Mouse (Mus musculus) liver, embryonic 12.5 days (tissue): ENCODE results near the gene Smim4. TPM values are rescaled to one million over a fixed set of nuclear protein-coding genes. Genes with fewer than 3 reads are reported as not detected.

Source experiments
- ATAC-seq: fragments of 200-750 bp; cut with Nextera tagmentation; 2 replicates; pipeline ENCODE4 v1.8.0; 2017; ENCODE audit warnings: moderate number of reproducible peaks, mild to moderate bottlenecking, moderate library complexity
- H3K27ac ChIP-seq: fragments of 300-500 bp; sonication (generic); 2 replicates; pipeline ENCODE4 v1.5.1; 2016; ENCODE audit warnings: mild to moderate bottlenecking
- H3K27me3 ChIP-seq: fragments of 300-500 bp; sonication (generic); replicated peaks from 2 replicates; pipeline ENCODE4 v1.6.1; 2016; ENCODE audit warnings: mild to moderate bottlenecking, moderate library complexity
- H3K36me3 ChIP-seq: fragments of 300-500 bp; sonication (generic); 2 replicates; pipeline ENCODE4 v1.6.1; 2016; ENCODE audit warnings: mild to moderate bottlenecking, moderate library complexity
- H3K4me1 ChIP-seq: fragments of 300-500 bp; sonication (generic); 2 replicates; pipeline ENCODE4 v1.6.1; 2016
- H3K4me2 ChIP-seq: fragments of 300-500 bp; sonication (generic); 2 replicates; pipeline ENCODE4 v1.6.1; 2016; ENCODE audit warnings: mild to moderate bottlenecking, moderate library complexity
- H3K4me3 ChIP-seq: fragments of 300-500 bp; sonication (generic); 2 replicates; pipeline ENCODE4 v1.5.1; 2016; ENCODE audit warnings: mild to moderate bottlenecking, moderate library complexity
- H3K9ac ChIP-seq: fragments of 300-500 bp; sonication (generic); 2 replicates; pipeline ENCODE4 v1.6.1; 2016; ENCODE audit warnings: mild to moderate bottlenecking, moderate library complexity
- H3K9me3 ChIP-seq: fragments of 300-500 bp; sonication (generic); replicated peaks from 2 replicates; pipeline ENCODE4 v1.6.1; 2016; ENCODE audit warnings: mild to moderate bottlenecking, moderate library complexity
- WGBS: fragments of 180-500 bp; shearing (Covaris S2); methylation state at CpG from one replicate; pipeline ENCODE4 v1.1.7; 2016; ENCODE audit not compliant: insufficient replicate concordance; 5-methylcytosine and 5-hydroxymethylcytosine counted together
- polyA plus RNA-seq: library from polyadenylated mRNA; unstranded; fragments of >200 nt; fragmentation: Nextera tagmentation; extraction: Ambion mirVana; gene quantifications from 2 replicates; pipeline ENCODE4 v1.2.1, GENCODE M21; 2016

Gene Smim4
- polyA plus RNA-seq, 1 experiment from 2014 or later: 95.4 TPM

DNA sequence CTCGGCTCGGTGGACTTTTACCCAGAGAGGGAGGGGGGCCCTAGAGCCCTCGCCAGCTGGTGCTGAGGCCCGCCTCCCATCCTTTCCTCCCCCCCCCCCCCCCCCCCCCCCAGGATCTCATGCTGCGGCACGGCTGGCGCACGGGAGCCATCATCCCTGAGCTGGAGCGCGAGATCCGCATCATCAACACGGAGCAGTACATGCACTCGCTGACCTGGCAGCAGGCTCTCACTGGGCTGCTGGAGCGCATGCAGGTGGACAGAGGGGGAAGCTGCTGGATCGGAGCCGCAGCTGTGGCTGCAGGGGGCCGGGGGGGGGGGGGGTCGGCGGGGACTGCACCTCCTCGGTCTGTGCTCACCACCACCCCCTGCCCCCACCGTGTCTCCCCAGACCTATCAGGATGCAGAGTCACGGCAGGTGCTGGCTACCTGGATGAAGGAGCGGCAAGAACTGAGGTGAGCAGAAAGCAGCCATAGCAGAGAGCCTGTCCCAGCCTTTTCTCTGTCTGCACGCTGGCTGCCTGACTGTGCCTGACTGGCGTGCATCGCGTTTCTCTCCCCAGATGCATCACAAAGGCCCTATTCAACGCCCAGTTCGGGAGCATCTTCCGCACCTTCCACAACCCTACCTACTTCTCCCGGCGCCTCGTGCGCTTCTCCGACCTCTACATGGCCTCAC, 9.6 kb upstream of the Smim4 start:
- Histone ChIP-seq H3K4me1 (peaks cover 5% of the 10 kb centered on the region), H3K27me3 (no peaks in the 10 kb centered on the region), H3K4me3 (no peak overlapping the region), H3K9me3 (peaks cover 8% of the 10 kb centered on the region; the same call in 1 of the 2 replicates), H3K4me2 (no peak overlapping the region), H3K27ac (no peak overlapping the region), H3K9ac (no peak overlapping the region), H3K36me3 (peaks cover 99% of the 10 kb centered on the region)
- ATAC-seq: no peak
- WGBS: 83% methylated on average over 24 of the region's 35 CpGs

DNA sequence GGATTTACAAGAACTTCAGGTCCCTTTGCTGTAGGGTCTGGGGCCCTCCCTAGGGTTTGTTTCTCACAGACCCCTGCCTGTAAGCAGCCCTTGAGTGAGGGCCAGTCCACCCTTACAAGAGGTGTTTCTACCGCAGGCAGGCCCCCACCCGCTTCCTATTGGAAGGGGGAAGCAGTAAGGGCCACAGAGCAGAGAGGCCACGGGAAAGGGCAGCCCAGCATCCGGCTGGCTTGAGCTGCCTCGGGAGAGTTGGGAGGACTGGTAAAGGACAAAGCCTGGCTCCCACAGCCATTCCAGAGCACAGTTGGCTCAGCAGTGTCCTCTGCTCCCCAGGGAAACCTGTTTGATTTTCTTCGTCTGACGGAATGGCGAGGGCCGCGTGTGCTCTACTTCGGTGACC, 9.0 kb upstream of the Smim4 start:
- Histone ChIP-seq H3K4me2 (no peak overlapping the region), H3K27me3 (no peaks in the 10 kb centered on the region), H3K4me1 (peaks cover 11% of the 10 kb centered on the region), H3K27ac (no peak overlapping the region), H3K36me3 (peaks cover 98% of the 10 kb centered on the region), H3K4me3 (no peak overlapping the region), H3K9me3 (peaks cover 8% of the 10 kb centered on the region; the same call in 1 of the 2 replicates), H3K9ac (no peak overlapping the region)
- ATAC-seq: no peak
- 74% methylated on average over 11 of the region's 11 CpGs for WGBS

DNA sequence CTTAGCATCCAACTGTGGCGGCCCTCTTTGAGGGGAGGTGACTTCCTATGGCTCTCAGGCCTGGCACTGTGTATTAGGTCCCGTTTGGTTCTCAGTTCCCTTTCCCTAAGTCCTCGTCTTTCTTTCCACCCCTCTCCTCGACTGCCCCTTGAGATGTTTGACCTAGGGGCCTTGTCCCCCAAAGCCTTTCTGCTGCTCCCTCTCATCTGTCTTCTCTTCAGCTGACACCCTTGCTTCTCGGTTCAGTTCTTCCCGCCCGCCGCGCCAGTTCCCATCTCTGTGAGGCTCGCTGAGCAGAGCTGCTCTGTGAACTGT, 8.5 kb upstream of the Smim4 start:
- peaks cover 17% of the 10 kb centered on the region for H3K4me1 ChIP-seq
- H3K4me2 ChIP-seq: no peak overlapping the region
- H3K27ac ChIP-seq: no peak overlapping the region
- H3K9me3 ChIP-seq: peaks cover 4% of the 10 kb centered on the region; the same call in 1 of the 2 replicates
- ATAC-seq: no peak
- no peak overlapping the region for H3K9ac ChIP-seq
- 77% methylated on average over 10 of the region's 10 CpGs for WGBS
- peaks cover 93% of the 10 kb centered on the region for H3K36me3 ChIP-seq
- no peak overlapping the region for H3K4me3 ChIP-seq
- no peaks in the 10 kb centered on the region for H3K27me3 ChIP-seq

- Histone ChIP-seq H3K4me2 (no peak overlapping the region), H3K4me1 (peaks cover 22% of the 10 kb centered on the region), H3K9me3 (no peaks in the 10 kb centered on the region), H3K4me3 (no peak overlapping the region), H3K36me3 (peaks cover 87% of the 10 kb centered on the region), H3K27ac (no peak overlapping the region), H3K9ac (no peak overlapping the region), H3K27me3 (no peaks in the 10 kb centered on the region)
- no peak for ATAC-seq
- 84% methylated on average over 26 of the region's 26 CpGs for WGBS
These were observed 7.9 kb upstream of the Smim4 start for GRCm38 (mm10) chr14:31136411-31137280.

- no peak for ATAC-seq
- H3K9ac ChIP-seq: no peak overlapping the region
- peaks cover 78% of the 10 kb centered on the region for H3K36me3 ChIP-seq
- H3K4me1 ChIP-seq: peaks cover 26% of the 10 kb centered on the region
- no peaks in the 10 kb centered on the region for H3K9me3 ChIP-seq
- H3K4me3 ChIP-seq: no peak overlapping the region
- 89% methylated on average over 34 of the region's 34 CpGs for WGBS
- H3K27me3 ChIP-seq: no peaks in the 10 kb centered on the region
- no peak overlapping the region for H3K27ac ChIP-seq
- H3K4me2 ChIP-seq: no peak overlapping the region
These were observed 7.0 kb upstream of the Smim4 start for GRCm38 (mm10) chr14:31135495-31136410.

GRCm38 (mm10) chr14:31134015-31135000, 5.6 kb upstream of the Smim4 start:
- WGBS: 84% methylated on average over 25 of the region's 25 CpGs
- ATAC-seq: no peak
- Histone ChIP-seq H3K27me3 (no peaks in the 10 kb centered on the region), H3K4me2 (no peak overlapping the region), H3K4me1 (peaks cover 40% of the 10 kb centered on the region), H3K9me3 (no peaks in the 10 kb centered on the region), H3K9ac (no peak overlapping the region), H3K27ac (no peak overlapping the region), H3K4me3 (no peak overlapping the region), H3K36me3 (peaks cover 63% of the 10 kb centered on the region)

- H3K9me3 ChIP-seq: no peaks in the 10 kb centered on the region
- H3K9ac ChIP-seq: 0 out of 2 replicates have a peak overlapping the region, but pooled peaks have one; percentile 6
- H3K36me3 ChIP-seq: peaks cover 52% of the 10 kb centered on the region
- WGBS: 67% methylated on average over 11 of the region's 11 CpGs
- peaks cover 42% of the 10 kb centered on the region for H3K4me1 ChIP-seq
- H3K4me2 ChIP-seq: peak overlapping the region; percentile 99
- H3K4me3 ChIP-seq: peak overlapping the region; percentile 92; the same call in 1 of the 2 replicates
- ATAC-seq: no peak
- no peaks in the 10 kb centered on the region for H3K27me3 ChIP-seq
- peak overlapping the region; percentile 82; the same call in 1 of the 2 replicates for H3K27ac ChIP-seq
These were observed 4.4 kb upstream of the Smim4 start for GRCm38 (mm10) chr14:31133023-31133665.

DNA sequence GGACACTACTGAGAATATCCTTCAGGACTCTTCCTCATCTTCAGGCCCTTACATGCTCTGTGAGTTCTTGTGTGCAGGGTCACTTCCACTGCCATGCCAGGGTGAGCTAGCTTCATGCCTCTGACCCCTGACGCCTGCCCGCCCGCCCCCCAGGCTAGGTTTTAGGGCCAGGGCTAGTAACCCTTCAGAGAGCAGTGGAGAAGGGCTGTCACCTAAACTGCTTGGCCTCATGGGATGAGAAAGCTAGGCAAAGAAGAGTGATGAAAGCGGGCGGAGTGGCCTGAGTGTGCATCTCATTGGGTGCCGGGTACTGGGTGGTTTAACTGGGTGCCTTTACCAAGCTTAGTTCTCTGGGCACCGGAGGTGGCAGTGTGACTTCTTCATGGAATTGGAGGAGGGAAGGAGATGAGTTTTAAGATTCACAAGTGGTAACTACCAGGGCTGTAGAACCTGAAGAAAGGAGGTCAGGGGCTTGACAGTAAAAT, 3.8 kb upstream of the Smim4 start:
- 73% methylated on average over 7 of the region's 7 CpGs for WGBS
- H3K4me2 ChIP-seq: peak overlapping the region; percentile 99
- H3K27ac ChIP-seq: peak overlapping the region; percentile 82
- H3K4me3 ChIP-seq: peak overlapping the region; percentile 92
- no peaks in the 10 kb centered on the region for H3K27me3 ChIP-seq
- no peak for ATAC-seq
- peaks cover 43% of the 10 kb centered on the region for H3K4me1 ChIP-seq
- H3K9ac ChIP-seq: peak overlapping the region; percentile 95
- peaks cover 46% of the 10 kb centered on the region for H3K36me3 ChIP-seq
- H3K9me3 ChIP-seq: no peaks in the 10 kb centered on the region

- no peak for ATAC-seq
- Histone ChIP-seq H3K4me1 (peaks cover 48% of the 10 kb centered on the region), H3K9ac (peak overlapping the region; percentile 95), H3K4me2 (peak overlapping the region; percentile 99), H3K9me3 (no peaks in the 10 kb centered on the region), H3K4me3 (peak overlapping the region; percentile 92), H3K27me3 (no peaks in the 10 kb centered on the region), H3K27ac (peak overlapping the region; percentile 82), H3K36me3 (peaks cover 44% of the 10 kb centered on the region)
- 10% methylated on average over 6 of the region's 6 CpGs for WGBS
These were observed 3.3 kb upstream of the Smim4 start for GRCm38 (mm10) chr14:31132031-31132430.

DNA sequence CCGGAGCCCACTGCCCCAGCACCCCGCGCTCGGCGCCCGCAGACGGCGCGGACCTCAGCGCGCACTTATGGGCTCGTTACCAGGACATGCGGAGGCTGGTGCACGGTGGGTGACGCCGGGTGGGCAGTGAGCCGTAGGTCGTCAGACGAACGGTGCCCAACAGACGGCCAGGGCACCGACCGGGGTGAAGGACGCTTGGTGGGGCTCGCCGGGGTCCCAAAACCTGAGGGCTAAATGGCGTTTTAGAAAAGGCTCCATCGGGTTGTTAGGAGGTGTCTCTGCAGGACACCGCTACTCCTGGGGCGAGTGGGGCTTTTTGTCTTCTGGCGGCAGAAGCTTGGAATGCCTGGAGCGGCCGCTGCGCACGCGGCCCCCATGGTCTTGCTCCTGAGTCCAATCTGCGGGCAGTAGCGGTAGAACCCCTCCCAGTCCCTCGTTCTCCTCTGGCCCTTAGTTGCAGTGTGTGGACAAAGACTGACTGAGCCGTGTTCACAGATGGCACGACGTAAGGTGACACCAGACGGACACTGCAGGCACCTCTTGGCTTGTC, 2.6 kb upstream of the Smim4 start:
- no peak; the same call in 1 of the 2 replicates for ATAC-seq
- peak overlapping the region; percentile 95 for H3K9ac ChIP-seq
- peak overlapping the region; percentile 82 for H3K27ac ChIP-seq
- under 1% methylated on average over 43 of the region's 43 CpGs for WGBS
- H3K4me1 ChIP-seq: peaks cover 54% of the 10 kb centered on the region
- H3K4me3 ChIP-seq: peak overlapping the region; percentile 92
- peak overlapping the region; percentile 99 for H3K4me2 ChIP-seq
- H3K27me3 ChIP-seq: no peaks in the 10 kb centered on the region
- peaks cover 44% of the 10 kb centered on the region for H3K36me3 ChIP-seq
- H3K9me3 ChIP-seq: no peaks in the 10 kb centered on the region
